Mouse (Mus musculus) testis, adult 2 months (tissue): ENCODE results near the gene Kcnj4. TPM values are rescaled to one million over a fixed set of nuclear protein-coding genes. Genes with fewer than 3 reads are reported as not detected.

Experiments used
- H3K27ac ChIP-seq: fragments of 200-500 bp; 2 replicates; pipeline ENCODE4 v1.5.1; 2012; ENCODE audit warnings: low read depth, low read length; ENCODE audit not compliant: control insufficient read depth, insufficient read depth
- H3K27me3 ChIP-seq: fragments of 200-500 bp; 2 replicates; pipeline ENCODE4 v1.6.1; 2012; ENCODE audit warnings: mild to moderate bottlenecking, low read length, moderate library complexity; ENCODE audit not compliant: control insufficient read depth, insufficient read depth
- H3K36me3 ChIP-seq: fragments of 200-500 bp; 2 replicates; pipeline ENCODE4 v1.6.1; 2012; ENCODE audit warnings: mild to moderate bottlenecking, low read length; ENCODE audit not compliant: control insufficient read depth, insufficient read depth
- H3K4me1 ChIP-seq: fragments of 200-500 bp; 2 replicates; pipeline ENCODE4 v1.6.1; 2012; ENCODE audit warnings: low read length; ENCODE audit not compliant: control insufficient read depth, insufficient read depth
- H3K4me3 ChIP-seq: fragments of 200-500 bp; 2 replicates; pipeline ENCODE4 v1.5.1; 2012; ENCODE audit warnings: low read depth, mild to moderate bottlenecking, low read length, moderate library complexity, mixed read lengths; ENCODE audit not compliant: control insufficient read depth
- CTCF ChIP-seq: fragments of 200-500 bp; IDR thresholded peaks from 2 replicates; pipeline ENCODE4 v1.5.1; 2012; ENCODE audit warnings: low read depth, mild to moderate bottlenecking, inconsistent platforms, low read length, moderate library complexity; ENCODE audit not compliant: control insufficient read depth, insufficient read depth, insufficient replicate concordance
- POLR2A ChIP-seq: fragments of 200-500 bp; IDR thresholded peaks from 2 replicates; pipeline ENCODE4 v1.6.1; 2012; ENCODE audit warnings: low read depth, mild to moderate bottlenecking, inconsistent platforms, low read length, moderate library complexity; ENCODE audit not compliant: control insufficient read depth
- polyA plus RNA-seq: library from polyadenylated mRNA; depleted of rRNA; stranded (reverse); fragments of >200 nt; gene quantifications from 2 replicates; pipeline ENCODE4 v1.2.3, GENCODE M21; 2012

Gene Kcnj4
- polyA plus RNA-seq, 1 experiment: 0.58 TPM

- Histone ChIP-seq H3K4me1 (peaks cover 2% of the 10 kb centered on the region; the same call in 1 of the 2 replicates), H3K27ac (no peak overlapping the region), H3K27me3 (no peaks in the 10 kb centered on the region), H3K4me3 (no peak overlapping the region), H3K36me3 (no peaks in the 10 kb centered on the region)
- TF ChIP-seq CTCF: no peak
- no peak for TF ChIP-seq POLR2A
These were observed 11.5 kb downstream of the Kcnj4 start for GRCm38 (mm10) chr15:79493527-79493926.

- Histone ChIP-seq H3K36me3 (no peaks in the 10 kb centered on the region), H3K4me3 (no peak overlapping the region), H3K27ac (no peak overlapping the region), H3K4me1 (no peaks in the 10 kb centered on the region), H3K27me3 (no peaks in the 10 kb centered on the region)
- no peak for TF ChIP-seq POLR2A
- TF ChIP-seq CTCF: no peak
These were observed 15.6 kb downstream of the Kcnj4 start for GRCm38 (mm10) chr15:79489463-79489862.

DNA sequence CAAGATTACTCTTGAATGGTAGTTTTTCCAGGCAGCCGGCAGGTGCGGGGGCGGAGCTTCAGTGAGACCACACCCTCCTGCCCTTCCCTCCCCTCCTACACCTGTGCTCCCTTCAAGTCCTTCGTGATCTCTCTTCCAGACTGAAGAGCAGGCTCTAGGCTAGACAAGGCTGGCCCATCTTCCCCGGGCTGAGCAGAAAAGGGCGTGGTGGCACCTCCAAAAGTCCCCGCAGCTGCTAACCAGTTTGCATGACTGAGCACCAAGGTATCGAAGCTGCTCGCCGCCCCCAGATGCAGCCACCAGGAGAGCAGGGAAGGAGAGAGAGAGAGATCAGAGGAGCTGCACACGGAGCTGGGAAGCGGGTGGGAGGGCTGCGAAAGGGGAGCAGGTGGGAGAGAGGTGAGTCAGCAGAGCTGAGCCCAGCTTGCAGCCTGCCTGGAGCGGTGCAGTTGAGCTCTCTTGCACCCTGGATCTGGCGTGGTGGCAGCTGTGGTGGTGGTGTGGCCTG, 23.8 kb downstream of the Kcnj4 start:
- Histone ChIP-seq H3K27me3 (no peaks in the 10 kb centered on the region), H3K27ac (no peak overlapping the region), H3K4me1 (peaks cover 7% of the 10 kb centered on the region; the same call in 1 of the 2 replicates), H3K4me3 (no peak overlapping the region), H3K36me3 (no peaks in the 10 kb centered on the region)
- TF ChIP-seq POLR2A (no peak), CTCF (no peak)

- no peak overlapping the region for H3K4me3 ChIP-seq
- H3K4me1 ChIP-seq: peaks cover 7% of the 10 kb centered on the region; the same call in 1 of the 2 replicates
- no peaks in the 10 kb centered on the region for H3K27me3 ChIP-seq
- TF ChIP-seq POLR2A: no peak
- TF ChIP-seq CTCF: no peak
- no peak overlapping the region for H3K27ac ChIP-seq
- H3K36me3 ChIP-seq: no peaks in the 10 kb centered on the region
These were observed 27.8 kb downstream of the Kcnj4 start for GRCm38 (mm10) chr15:79477227-79477626.

DNA sequence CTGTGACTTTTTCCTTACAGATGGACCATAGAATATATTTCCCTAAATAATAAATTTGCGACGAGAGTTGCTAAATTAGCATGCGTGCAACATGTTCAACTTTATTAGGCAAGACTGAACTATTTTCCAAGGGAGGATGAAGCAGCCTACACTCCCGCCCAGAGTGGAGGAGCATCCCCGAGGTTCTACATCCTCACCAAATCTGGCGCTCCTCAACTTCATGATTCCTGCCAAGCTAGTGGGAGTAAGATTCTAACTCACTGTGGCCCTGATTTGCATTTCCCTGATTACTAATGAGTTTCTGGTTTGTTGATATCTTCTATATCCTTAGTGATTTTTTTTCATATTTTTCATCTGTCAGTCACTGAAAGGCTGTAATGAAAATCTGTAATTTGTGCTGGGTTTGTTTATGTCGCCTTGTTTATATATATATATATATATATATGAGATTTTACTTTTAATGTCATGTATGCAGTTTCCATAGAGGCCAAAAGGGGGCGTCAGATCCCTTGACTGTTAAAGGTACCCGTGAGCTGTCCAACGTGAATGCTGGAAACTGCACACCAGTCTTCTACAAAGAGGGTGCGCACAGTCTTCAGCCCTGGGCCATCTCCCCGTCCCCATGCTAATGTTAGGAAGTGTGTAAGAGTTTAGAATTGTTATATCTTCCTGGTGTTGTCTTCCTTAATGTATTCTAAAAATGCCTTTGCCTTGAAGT, 31.2 kb downstream of the Kcnj4 start:
- Histone ChIP-seq H3K36me3 (no peaks in the 10 kb centered on the region), H3K27me3 (no peaks in the 10 kb centered on the region), H3K4me3 (no peak overlapping the region), H3K27ac (no peak overlapping the region), H3K4me1 (peaks cover 14% of the 10 kb centered on the region)
- TF ChIP-seq POLR2A (no peak), CTCF (peak; percentile 32; the same call in 1 of the 2 replicates)

DNA sequence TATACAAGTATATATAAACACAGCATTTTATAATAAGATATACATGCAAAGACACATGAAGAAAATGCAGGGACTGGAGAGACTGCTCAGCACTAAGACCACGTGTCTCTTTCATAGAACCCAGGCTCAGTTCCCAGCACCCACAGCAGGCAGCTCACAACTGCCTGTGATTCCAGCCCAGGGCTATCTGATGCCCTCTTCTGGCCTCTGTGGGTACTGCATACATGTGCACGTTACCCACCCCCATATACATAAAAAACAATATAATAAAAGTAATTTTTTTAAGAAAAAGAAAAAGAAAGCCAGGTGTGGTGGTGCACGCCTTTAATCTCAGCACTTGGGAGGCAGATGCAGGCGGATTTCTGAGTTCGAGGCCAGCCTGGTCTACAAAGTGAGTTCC, 32.0 kb downstream of the Kcnj4 start:
- Histone ChIP-seq H3K27ac (no peak overlapping the region), H3K27me3 (no peaks in the 10 kb centered on the region), H3K36me3 (no peaks in the 10 kb centered on the region)

DNA sequence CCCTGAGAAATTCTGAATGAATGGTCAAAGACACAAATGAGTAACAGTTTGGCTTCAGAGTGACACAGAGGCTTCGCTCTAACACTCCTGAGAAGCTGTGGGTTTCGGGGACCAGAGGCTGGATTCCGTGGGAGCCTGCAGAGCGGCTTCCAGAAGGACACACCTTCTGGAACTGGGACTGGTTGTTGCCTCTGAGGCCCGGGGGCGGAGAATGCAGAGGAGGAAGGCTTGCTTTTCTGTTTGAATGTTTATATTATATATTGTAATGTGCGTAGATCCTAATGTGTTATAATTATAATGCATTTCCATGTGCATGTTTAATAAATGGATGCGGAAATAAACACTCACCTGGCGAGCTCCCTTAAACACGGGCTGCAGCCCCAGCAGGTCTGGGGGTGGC, 33.9 kb downstream of the Kcnj4 start:
- Histone ChIP-seq H3K36me3 (no peaks in the 10 kb centered on the region), H3K4me3 (no peak overlapping the region)

More for the DNA sequence above, 32.0 kb downstream of the Kcnj4 start:
- no peak overlapping the region for H3K4me3 ChIP-seq
- TF ChIP-seq CTCF: peak; percentile 60; the same call in 1 of the 2 replicates
- TF ChIP-seq POLR2A: no peak
- H3K4me1 ChIP-seq: peaks cover 14% of the 10 kb centered on the region

More for the DNA sequence above, 33.9 kb downstream of the Kcnj4 start:
- no peak for TF ChIP-seq CTCF
- TF ChIP-seq POLR2A: no peak
- H3K4me1 ChIP-seq: peaks cover 9% of the 10 kb centered on the region
- no peak overlapping the region for H3K27ac ChIP-seq
- H3K27me3 ChIP-seq: no peaks in the 10 kb centered on the region
